Mouse (Mus musculus) brain, embryonic 14.5 days (tissue): ENCODE data around the gene Timp2.
A peak's percentile ranks its signal among the peaks of the same experiment; 100 is the strongest.

Experiments
- CTCF ChIP-seq: fragments of 200-500 bp; IDR thresholded peaks from 2 replicates; pipeline ENCODE4 v1.5.1; 2012; ENCODE audit warnings: inconsistent platforms, mild to moderate bottlenecking, moderate library complexity, borderline replicate concordance; ENCODE audit not compliant: insufficient read depth, insufficient read length; ENCODE audit errors: extremely low read depth
- POLR2A ChIP-seq: fragments of 200-500 bp; IDR thresholded peaks from 2 replicates; pipeline ENCODE4 v1.6.1; 2012; ENCODE audit warnings: mild to moderate bottlenecking, inconsistent platforms, borderline replicate concordance; ENCODE audit not compliant: poor library complexity, insufficient read depth, insufficient read length, severe bottlenecking; ENCODE audit errors: extremely low read depth

GRCm38 (mm10) chr11:118317129-118317528 is 38.4 kb downstream of the Timp2 start:
- TF ChIP-seq CTCF (peak; percentile 85), POLR2A (no peak)
